Mouse (Mus musculus) ovary, adult 18-20 months (tissue): Measurements from ENCODE around the gene Otol1.

Experiments
- DNase-seq: peaks from one replicate; pipeline ENCODE4 v3.0.0; 2022; ENCODE audit warnings: low spot score, mixed read lengths

Otol1 gene

GRCm38 (mm10) chr3:70007313-70007712 is at the start of gene Otol1:
Otol1 (plus strand) TSS chr3:70007613.
- DNase-seq: no peak

- DNase-seq: no peak
Observed at GRCm38 (mm10) chr3:69962187-69962586, 45.2 kb upstream of the Otol1 start.

- no peak for DNase-seq
Observed at GRCm38 (mm10) chr3:69971482-69972097, 35.8 kb upstream of the Otol1 start.

- DNase-seq: no peak
Observed at GRCm38 (mm10) chr3:69978092-69978491, 29.3 kb upstream of the Otol1 start.

- DNase-seq: no peak
Observed at GRCm38 (mm10) chr3:69993806-69994205, 13.6 kb upstream of the Otol1 start.

GRCm38 (mm10) chr3:70001540-70001939 is 5.9 kb upstream of the Otol1 start:
- no peak for DNase-seq

- no peak for DNase-seq
Observed at GRCm38 (mm10) chr3:70003126-70003764, 4.2 kb upstream of the Otol1 start.

- no peak for DNase-seq
Observed at GRCm38 (mm10) chr3:70003955-70004354, 3.5 kb upstream of the Otol1 start.

GRCm38 (mm10) chr3:70004379-70004778 is 3.0 kb upstream of the Otol1 start:
- DNase-seq: no peak

GRCm38 (mm10) chr3:70012641-70013040 is 5.2 kb downstream of the Otol1 start:
- no peak for DNase-seq

- DNase-seq: no peak
Observed at GRCm38 (mm10) chr3:70026605-70027004, 19.2 kb downstream of the Otol1 start.

GRCm38 (mm10) chr3:70029260-70029659 is 21.8 kb downstream of the Otol1 start:
- no peak for DNase-seq

GRCm38 (mm10) chr3:70035593-70035992 is 28.2 kb downstream of the Otol1 start:
- DNase-seq: no peak
